Mouse (Mus musculus) hindbrain, embryonic 15.5 days (tissue): ENCODE results near the gene Id1. TPM values are rescaled to one million over a fixed set of nuclear protein-coding genes. Genes with fewer than 3 reads are reported as not detected.

Experiments used
- ATAC-seq: fragments of 200-750 bp; cut with Nextera tagmentation; 2 replicates; pipeline ENCODE4 v1.8.0; 2017; ENCODE audit warnings: low read depth, moderate number of reproducible peaks, moderate TSS enrichment; ENCODE audit not compliant: low FRiP score
- H3K27ac ChIP-seq: fragments of 300-500 bp; sonication (generic); replicated peaks from 2 replicates; pipeline ENCODE4 v1.5.1; 2015; ENCODE audit warnings: mild to moderate bottlenecking, inconsistent platforms
- H3K27me3 ChIP-seq: fragments of 300-500 bp; sonication (generic); 2 replicates; pipeline ENCODE4 v1.6.1; 2015; ENCODE audit warnings: control low read depth, inconsistent platforms
- H3K36me3 ChIP-seq: fragments of 300-500 bp; sonication (generic); 2 replicates; pipeline ENCODE4 v1.6.1; 2015; ENCODE audit warnings: control low read depth, inconsistent platforms
- H3K4me1 ChIP-seq: fragments of 300-500 bp; sonication (generic); replicated peaks from 2 replicates; pipeline ENCODE4 v1.6.1; 2015; ENCODE audit warnings: control low read depth, inconsistent platforms
- H3K4me2 ChIP-seq: fragments of 300-500 bp; sonication (generic); 2 replicates; pipeline ENCODE4 v1.6.1; 2015; ENCODE audit warnings: moderate library complexity, mild to moderate bottlenecking, inconsistent platforms
- H3K4me3 ChIP-seq: fragments of 300-500 bp; sonication (generic); 2 replicates; pipeline ENCODE4 v1.5.1; 2015; ENCODE audit warnings: mild to moderate bottlenecking, inconsistent platforms
- H3K9ac ChIP-seq: fragments of 300-500 bp; sonication (generic); 2 replicates; pipeline ENCODE4 v1.6.1; 2015; ENCODE audit warnings: inconsistent platforms
- H3K9me3 ChIP-seq: fragments of 300-500 bp; sonication (generic); 2 replicates; pipeline ENCODE4 v1.6.1; 2016; ENCODE audit warnings: control low read depth, inconsistent platforms
- WGBS: fragments of 180-500 bp; shearing (Covaris S2); methylation state at CpG from one replicate; pipeline ENCODE4 v1.1.7; 2015; 5-methylcytosine and 5-hydroxymethylcytosine counted together
- polyA plus RNA-seq: library from polyadenylated mRNA; unstranded; fragments of >200 nt; fragmentation: Nextera tagmentation; extraction: Ambion mirVana; gene quantifications from 2 replicates; pipeline ENCODE4 v1.2.1, GENCODE M21; 2015

Gene Id1
- polyA plus RNA-seq, 1 experiment from 2014 or later, result 57.5 TPM

DNA sequence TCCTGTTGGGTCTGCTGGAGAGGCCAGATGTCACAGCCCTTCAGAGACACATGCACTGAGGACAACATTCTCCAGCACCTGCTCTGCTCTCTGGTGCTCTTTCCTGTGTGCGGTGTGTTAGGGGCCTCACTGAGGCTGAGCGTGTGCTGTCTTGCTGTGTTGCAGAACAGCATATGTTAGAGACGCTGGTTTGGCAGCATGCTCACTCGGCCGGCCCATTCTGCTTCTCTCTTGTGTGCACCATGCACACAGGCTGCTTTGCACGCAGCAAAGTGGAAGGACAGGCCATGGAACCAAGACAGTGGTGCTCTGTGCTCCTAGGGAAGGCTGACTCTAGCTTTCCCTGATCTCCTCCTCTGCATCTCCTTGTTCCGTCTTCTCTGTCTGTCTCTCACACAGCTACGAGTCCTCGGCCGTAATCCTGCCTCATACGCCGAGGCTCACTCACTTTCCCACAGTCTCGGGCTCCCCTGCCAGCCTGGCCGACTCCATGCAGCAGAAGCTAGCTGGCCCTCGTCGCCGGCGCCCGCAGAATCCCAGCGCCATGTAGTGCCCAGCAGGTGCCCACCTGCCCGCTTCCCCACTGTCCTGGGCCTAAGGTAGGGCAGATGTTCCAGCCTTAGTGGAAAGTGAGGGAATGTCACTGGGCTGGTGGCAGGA lies 32.3 kb upstream of the Id1 start:
- no peaks in the 10 kb centered on the region for H3K27me3 ChIP-seq
- H3K9ac ChIP-seq, result no peak overlapping the region
- no peak overlapping the region for H3K4me3 ChIP-seq
- no peak for ATAC-seq
- H3K36me3 ChIP-seq, result peaks cover 64% of the 10 kb centered on the region
- no peaks in the 10 kb centered on the region for H3K9me3 ChIP-seq
- H3K4me2 ChIP-seq, result no peak overlapping the region
- WGBS, result 88% methylated on average over 21 of the region's 21 CpGs
- peaks cover 32% of the 10 kb centered on the region for H3K4me1 ChIP-seq
- no peak overlapping the region for H3K27ac ChIP-seq

DNA sequence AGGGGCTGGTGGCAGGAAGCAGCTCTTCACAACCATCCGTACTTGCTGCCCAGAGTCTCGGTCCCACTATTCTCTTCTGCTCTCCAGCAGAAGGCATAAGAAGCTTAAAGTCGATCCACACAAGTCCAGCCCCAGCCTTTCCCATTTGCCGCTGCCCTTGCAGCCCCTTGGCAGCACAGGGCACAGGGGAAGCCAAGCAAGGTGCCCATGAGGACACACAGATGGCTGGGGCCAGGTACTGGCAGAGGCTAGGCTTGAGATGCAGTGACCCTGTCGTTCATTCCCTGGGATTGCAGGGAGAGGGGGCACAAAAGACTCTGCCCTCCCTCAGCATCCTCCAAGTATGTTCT lies 31.8 kb upstream of the Id1 start:
- Histone ChIP-seq H3K36me3 (peaks cover 61% of the 10 kb centered on the region), H3K4me1 (peaks cover 32% of the 10 kb centered on the region), H3K9me3 (no peaks in the 10 kb centered on the region), H3K4me2 (no peak overlapping the region), H3K4me3 (no peak overlapping the region), H3K27ac (no peak overlapping the region), H3K9ac (no peak overlapping the region), H3K27me3 (no peaks in the 10 kb centered on the region)
- ATAC-seq, result no peak
- 78% methylated on average over 5 of the region's 5 CpGs for WGBS

DNA sequence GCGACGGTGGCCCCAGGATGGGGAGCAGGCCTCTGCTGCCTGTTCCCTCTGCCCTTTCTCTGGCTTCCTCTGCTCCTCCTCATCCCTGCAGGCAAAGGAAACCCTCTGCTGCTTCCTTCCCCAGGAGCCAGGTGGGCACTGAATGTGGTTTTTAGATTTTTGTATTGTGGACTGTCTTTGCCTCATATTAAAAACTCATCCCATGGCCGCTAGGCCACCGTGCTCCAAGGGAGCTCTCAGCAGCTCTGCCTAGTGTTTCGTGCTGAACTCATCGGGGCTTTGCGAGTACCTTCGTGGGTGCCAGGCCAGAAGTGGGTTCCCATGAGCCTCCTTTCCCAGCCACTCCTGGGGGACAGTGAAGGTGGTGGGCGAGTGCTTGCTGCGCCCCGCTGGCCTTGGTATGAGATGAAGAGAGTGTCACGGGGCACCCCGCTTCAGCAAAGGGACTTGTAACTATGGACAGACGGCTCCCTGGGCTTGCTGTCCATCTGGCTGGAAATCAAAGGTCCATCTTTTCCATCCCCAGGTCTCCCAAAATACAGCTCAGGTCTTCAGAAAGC lies 31.2 kb upstream of the Id1 start:
- ATAC-seq, result no peak
- Histone ChIP-seq H3K9ac (no peak overlapping the region), H3K4me2 (no peak overlapping the region), H3K9me3 (no peaks in the 10 kb centered on the region), H3K27me3 (no peaks in the 10 kb centered on the region), H3K36me3 (peaks cover 56% of the 10 kb centered on the region), H3K27ac (0 out of 2 replicates have a peak overlapping the region, but pooled peaks have one; percentile 88), H3K4me3 (no peak overlapping the region), H3K4me1 (peaks cover 32% of the 10 kb centered on the region)
- WGBS, result 86% methylated on average over 14 of the region's 14 CpGs

DNA sequence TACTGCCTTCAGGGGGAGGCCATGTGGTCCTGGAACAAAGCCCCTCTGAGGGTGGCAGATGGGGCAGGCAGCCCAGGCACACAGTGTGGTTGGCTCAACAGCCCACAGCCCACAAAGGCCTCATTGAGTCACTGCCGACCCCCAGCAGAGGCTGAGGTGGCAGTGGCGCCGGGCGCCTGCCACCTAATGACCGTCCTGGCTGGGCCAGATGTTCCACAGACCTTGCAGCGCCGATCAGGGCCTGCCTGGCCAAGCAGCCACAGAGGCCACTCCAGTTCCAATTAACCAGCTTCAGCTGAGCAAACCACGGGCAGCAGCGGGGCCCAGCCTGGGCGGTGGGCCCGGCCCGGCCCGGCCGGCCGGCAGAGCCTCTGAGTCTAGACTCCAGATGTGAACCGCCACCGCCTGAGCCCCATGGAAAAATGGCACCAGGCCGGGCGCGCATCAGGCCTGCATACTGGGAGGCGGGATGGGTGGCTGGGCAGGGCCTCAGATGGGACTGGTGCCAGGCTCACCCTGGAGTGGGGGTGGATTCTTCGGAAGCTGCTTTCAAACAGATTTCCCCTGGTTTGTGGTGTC lies 30.0 kb upstream of the Id1 start:
- Histone ChIP-seq H3K4me2 (peak overlapping the region; percentile 14; the same call in 1 of the 2 replicates), H3K36me3 (peaks cover 45% of the 10 kb centered on the region), H3K9ac (no peak overlapping the region; the same call in 1 of the 2 replicates), H3K27me3 (no peaks in the 10 kb centered on the region), H3K4me1 (peaks cover 32% of the 10 kb centered on the region), H3K9me3 (no peaks in the 10 kb centered on the region), H3K27ac (peak overlapping the region; percentile 88), H3K4me3 (no peak overlapping the region)
- 32% methylated on average over 22 of the region's 22 CpGs for WGBS
- ATAC-seq, result peak; percentile 58

DNA sequence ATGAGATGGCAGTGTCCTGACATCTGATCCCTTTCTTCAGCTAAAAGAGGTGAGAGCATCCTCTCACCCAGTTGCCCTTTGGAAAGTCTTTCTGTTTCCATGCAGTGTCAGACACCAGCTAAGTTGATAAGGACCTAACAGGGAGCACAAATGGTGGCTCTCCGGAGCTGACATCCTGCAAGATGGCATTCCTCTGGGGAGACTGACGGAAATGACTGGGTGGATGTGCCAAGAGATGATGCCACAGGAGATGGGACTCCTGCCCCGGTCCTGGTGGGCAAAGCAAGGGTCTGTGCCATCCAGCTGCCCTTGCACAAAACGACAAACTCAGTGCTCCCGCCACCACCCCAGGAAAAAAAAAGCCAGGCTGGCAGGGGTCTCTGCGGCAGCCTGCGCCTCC lies 28.9 kb upstream of the Id1 start:
- peaks cover 34% of the 10 kb centered on the region for H3K36me3 ChIP-seq
- no peaks in the 10 kb centered on the region for H3K9me3 ChIP-seq
- ATAC-seq, result no peak
- H3K4me2 ChIP-seq, result peak overlapping the region; percentile 60
- H3K27me3 ChIP-seq, result no peaks in the 10 kb centered on the region
- peak overlapping the region; percentile 88 for H3K27ac ChIP-seq
- H3K4me1 ChIP-seq, result peaks cover 32% of the 10 kb centered on the region
- peak overlapping the region; percentile 55 for H3K9ac ChIP-seq
- H3K4me3 ChIP-seq, result peak overlapping the region; percentile 39
- 14% methylated on average over 7 of the region's 7 CpGs for WGBS

DNA sequence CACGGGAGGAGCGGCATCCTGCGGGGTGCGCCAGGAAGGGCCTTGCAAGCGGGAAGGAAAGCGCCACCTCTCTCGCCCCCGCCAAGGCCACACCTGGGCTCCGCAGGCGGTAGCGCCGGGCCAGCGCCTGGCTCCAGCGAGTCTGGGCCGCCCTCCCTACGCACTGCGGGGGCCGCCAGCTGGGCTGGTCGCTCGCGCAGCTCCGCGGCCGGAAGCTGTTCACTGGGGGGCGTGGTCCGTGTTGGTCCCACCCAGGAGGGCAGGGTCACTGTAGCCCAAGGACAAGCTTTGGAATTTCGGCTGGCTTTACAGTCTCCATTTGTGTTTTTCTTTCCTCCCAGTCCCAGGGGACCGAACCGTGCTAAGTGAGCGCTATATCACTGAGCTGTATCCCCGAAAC lies 28.4 kb upstream of the Id1 start:
- H3K27ac ChIP-seq, result peak overlapping the region; percentile 88
- ATAC-seq, result peak; percentile 92
- no peaks in the 10 kb centered on the region for H3K27me3 ChIP-seq
- H3K4me1 ChIP-seq, result peaks cover 32% of the 10 kb centered on the region
- H3K4me2 ChIP-seq, result peak overlapping the region; percentile 60
- WGBS, result 4% methylated on average over 30 of the region's 31 CpGs
- peak overlapping the region; percentile 55 for H3K9ac ChIP-seq
- H3K4me3 ChIP-seq, result peak overlapping the region; percentile 39
- peaks cover 29% of the 10 kb centered on the region for H3K36me3 ChIP-seq
- no peaks in the 10 kb centered on the region for H3K9me3 ChIP-seq

DNA sequence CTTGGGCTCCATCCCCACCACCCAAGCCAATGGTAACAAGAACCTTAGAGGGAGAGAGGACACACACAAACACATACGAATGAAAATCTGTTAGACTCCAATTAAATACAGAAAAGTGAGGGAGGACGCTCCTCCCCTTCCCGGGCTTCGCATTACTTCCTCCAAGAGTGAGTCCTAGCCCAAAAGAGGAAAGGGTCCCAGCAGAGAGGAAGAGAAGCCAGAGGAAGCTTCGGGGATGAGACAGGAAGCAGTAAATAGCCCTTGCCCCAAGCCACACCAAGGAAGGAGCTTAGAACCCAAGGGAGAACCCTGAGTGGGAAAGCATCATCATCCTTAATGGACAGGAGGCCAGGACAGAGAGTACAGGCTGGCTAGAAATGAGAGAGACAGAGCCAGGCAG lies 27.0 kb upstream of the Id1 start:
- Histone ChIP-seq H3K4me1 (peaks cover 32% of the 10 kb centered on the region), H3K9me3 (no peaks in the 10 kb centered on the region), H3K9ac (no peak overlapping the region), H3K4me3 (no peak overlapping the region), H3K27me3 (no peaks in the 10 kb centered on the region), H3K36me3 (peaks cover 17% of the 10 kb centered on the region), H3K4me2 (no peak overlapping the region), H3K27ac (no peak overlapping the region)
- ATAC-seq, result no peak
- 89% methylated on average over 5 of the region's 5 CpGs for WGBS

DNA sequence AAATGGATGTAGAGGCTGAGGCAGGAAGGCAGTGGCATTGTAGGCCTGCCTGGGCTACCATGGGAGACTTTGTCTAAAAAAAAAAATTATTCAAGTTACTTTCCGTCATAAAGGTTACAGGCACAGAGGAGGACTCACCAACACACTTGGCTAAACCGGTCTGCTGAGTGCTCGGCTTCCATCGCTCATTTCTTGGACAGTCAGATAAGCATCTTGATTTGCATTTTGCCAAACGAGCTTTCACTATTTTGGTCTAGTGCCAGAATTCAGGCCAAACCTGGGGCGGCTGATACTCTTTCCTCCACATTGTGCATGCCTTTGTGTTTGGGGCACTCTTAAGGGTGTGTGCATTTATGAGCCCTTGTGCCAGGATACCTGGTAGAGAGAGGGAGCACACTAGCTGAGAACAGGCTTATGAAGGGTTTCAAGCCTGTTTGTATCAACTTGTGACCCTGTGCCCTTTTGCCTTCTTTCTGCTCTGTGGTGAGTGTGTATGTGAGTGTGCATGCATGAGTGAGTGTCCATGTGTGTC lies 19.7 kb upstream of the Id1 start:
- Histone ChIP-seq H3K27me3 (no peaks in the 10 kb centered on the region), H3K4me3 (no peak overlapping the region), H3K27ac (peak overlapping the region; percentile 38; the same call in 1 of the 2 replicates), H3K9ac (no peak overlapping the region), H3K36me3 (no peaks in the 10 kb centered on the region), H3K4me1 (peaks cover 6% of the 10 kb centered on the region; the same call in 1 of the 2 replicates), H3K9me3 (no peaks in the 10 kb centered on the region), H3K4me2 (no peak overlapping the region)
- no peak for ATAC-seq
- WGBS, result 43% methylated on average over 6 of the region's 6 CpGs

DNA sequence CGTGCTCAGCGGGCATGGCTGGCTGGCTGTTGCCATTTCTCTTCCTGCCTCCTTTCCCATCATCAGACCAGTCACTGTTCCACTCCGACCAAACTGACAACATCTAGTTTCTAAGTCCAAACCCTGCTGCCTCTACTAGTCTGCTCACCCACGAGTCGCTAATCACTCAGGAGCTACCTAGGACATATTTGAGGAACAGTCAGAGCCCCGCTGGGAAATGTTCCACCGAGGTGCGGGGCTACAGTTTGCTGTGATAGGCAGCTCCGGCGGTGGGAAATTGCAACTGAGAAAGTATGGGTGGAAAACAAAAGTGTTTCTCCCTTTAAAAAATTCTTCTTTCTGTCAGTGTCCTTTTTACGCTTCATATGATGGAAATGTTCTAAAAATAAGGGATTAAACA lies 18.4 kb upstream of the Id1 start:
- H3K4me3 ChIP-seq, result no peak overlapping the region
- H3K4me1 ChIP-seq, result peaks cover 6% of the 10 kb centered on the region; the same call in 1 of the 2 replicates
- H3K36me3 ChIP-seq, result no peaks in the 10 kb centered on the region
- no peak overlapping the region for H3K4me2 ChIP-seq
- ATAC-seq, result no peak
- H3K9me3 ChIP-seq, result no peaks in the 10 kb centered on the region
- WGBS, result 30% methylated on average over 11 of the region's 11 CpGs
- no peaks in the 10 kb centered on the region for H3K27me3 ChIP-seq
- peak overlapping the region; percentile 65 for H3K27ac ChIP-seq
- no peak overlapping the region for H3K9ac ChIP-seq

DNA sequence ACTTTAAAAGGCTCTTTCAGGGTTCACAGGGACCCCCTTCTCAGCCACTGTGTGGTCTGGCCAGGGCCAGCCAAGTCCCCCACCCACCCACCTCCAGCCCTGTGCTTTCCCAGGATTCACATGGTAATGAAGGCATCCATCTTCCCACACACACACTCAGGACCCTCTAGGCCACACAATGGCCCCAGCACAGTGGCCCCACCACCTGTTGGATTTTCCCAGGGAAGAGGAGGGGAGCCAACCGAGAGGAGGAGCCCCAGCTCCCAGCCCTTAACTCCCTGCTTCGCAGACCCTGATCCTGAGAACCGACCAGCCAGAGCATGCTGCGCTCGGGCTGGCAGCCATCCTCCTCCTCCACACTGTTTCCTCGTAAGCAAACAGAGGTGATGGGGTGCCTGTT lies 18.0 kb upstream of the Id1 start:
- no peak overlapping the region for H3K4me2 ChIP-seq
- H3K9me3 ChIP-seq, result no peaks in the 10 kb centered on the region
- peak; percentile 86 for ATAC-seq
- H3K27me3 ChIP-seq, result no peaks in the 10 kb centered on the region
- peak overlapping the region; percentile 65; the same call in 1 of the 2 replicates for H3K27ac ChIP-seq
- H3K9ac ChIP-seq, result no peak overlapping the region
- 13% methylated on average over 6 of the region's 6 CpGs for WGBS
- H3K4me3 ChIP-seq, result no peak overlapping the region
- no peaks in the 10 kb centered on the region for H3K36me3 ChIP-seq
- peaks cover 6% of the 10 kb centered on the region; the same call in 1 of the 2 replicates for H3K4me1 ChIP-seq

DNA sequence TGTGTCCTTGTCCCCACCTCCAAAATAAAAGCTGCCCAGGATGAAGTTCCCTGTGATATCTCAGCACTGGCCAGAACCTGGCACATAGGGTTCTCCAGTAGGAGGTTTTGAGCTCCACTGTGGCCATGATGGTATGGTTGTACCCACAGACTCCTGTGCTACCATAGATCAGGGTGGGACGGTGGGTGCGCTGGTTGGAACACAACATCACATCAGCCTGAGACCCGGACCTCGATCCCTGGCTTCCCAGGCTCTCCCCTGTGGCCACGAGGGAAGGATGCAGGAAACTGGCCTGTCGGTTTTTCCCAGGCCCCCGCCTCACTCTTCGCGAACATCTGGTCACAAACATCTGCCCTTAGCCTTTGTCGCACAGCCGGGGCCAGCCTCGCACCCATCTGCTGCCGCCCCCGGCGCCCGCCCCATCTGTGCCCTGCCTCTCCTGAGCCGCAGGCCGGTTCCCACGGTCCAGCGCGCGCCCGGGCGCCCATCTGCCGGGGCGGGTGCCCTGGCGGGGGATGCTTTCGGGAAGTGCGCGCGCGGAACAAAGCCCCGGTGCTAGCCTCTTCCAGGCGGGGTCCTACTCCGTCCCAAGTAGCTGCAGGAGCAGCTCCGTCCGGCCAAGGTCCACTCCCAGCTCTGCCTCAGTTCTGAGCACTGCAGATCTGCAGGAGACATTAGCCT lies 12.3 kb upstream of the Id1 start:
- Histone ChIP-seq H3K27ac (0 out of 2 replicates have a peak overlapping the region, but pooled peaks have one; percentile 20), H3K4me1 (peaks cover 11% of the 10 kb centered on the region)
- ATAC-seq, result peak; percentile 56; the same call in 1 of the 2 replicates

DNA sequence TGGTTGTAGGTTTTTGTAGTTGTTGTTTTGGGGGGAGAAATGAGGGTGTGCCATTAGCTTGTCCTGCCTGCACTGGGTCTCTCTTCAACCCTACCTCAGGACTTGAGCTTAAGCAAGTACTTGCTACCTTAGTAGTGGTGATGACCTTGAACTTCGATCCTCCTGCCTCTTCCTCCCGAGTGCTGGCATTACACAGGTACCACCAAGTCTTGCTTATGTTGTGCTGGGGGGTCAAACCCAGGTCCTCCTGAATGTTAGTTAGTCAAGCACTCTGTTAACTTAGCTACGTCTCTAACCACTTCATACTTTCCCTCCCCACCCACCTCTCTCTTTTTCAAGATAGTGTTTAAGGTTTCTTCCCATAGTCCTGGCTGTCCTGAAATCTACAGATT lies 11.7 kb upstream of the Id1 start:
- H3K4me1 ChIP-seq, result peaks cover 14% of the 10 kb centered on the region
- no peaks in the 10 kb centered on the region for H3K9me3 ChIP-seq
- no peaks in the 10 kb centered on the region for H3K27me3 ChIP-seq
- H3K4me2 ChIP-seq, result peak overlapping the region; percentile 62
- peak overlapping the region; percentile 34; the same call in 1 of the 2 replicates for H3K4me3 ChIP-seq
- H3K9ac ChIP-seq, result peak overlapping the region; percentile 39; the same call in 1 of the 2 replicates
- no peaks in the 10 kb centered on the region for H3K36me3 ChIP-seq
- H3K27ac ChIP-seq, result no peak overlapping the region
- WGBS, result 75% methylated on average over 3 of the region's 3 CpGs
- no peak for ATAC-seq

More for the DNA sequence above, 12.3 kb upstream of the Id1 start:
- Histone ChIP-seq H3K36me3 (no peaks in the 10 kb centered on the region), H3K9ac (peak overlapping the region; percentile 39), H3K9me3 (no peaks in the 10 kb centered on the region), H3K4me2 (peak overlapping the region; percentile 62), H3K27me3 (no peaks in the 10 kb centered on the region), H3K4me3 (peak overlapping the region; percentile 34)
- 2% methylated on average over 37 of the region's 37 CpGs for WGBS
